Mouse (Mus musculus) neural tube, embryonic 15.5 days (tissue): ENCODE results near the gene Sntg2. TPM values are rescaled to one million over a fixed set of nuclear protein-coding genes. Genes with fewer than 3 reads are reported as not detected.

ENCODE experiments used
- ATAC-seq: fragments of 200-750 bp; cut with Nextera tagmentation; 2 replicates; pipeline ENCODE4 v1.8.0; 2017; ENCODE audit warnings: mild to moderate bottlenecking, moderate TSS enrichment, moderate library complexity; ENCODE audit not compliant: low FRiP score
- H3K27ac ChIP-seq: fragments of 300-500 bp; sonication (generic); replicated peaks from 2 replicates; pipeline ENCODE4 v1.5.1; 2015; ENCODE audit warnings: mild to moderate bottlenecking, inconsistent platforms
- H3K27me3 ChIP-seq: fragments of 300-500 bp; sonication (generic); replicated peaks from 2 replicates; pipeline ENCODE4 v1.6.1; 2015; ENCODE audit warnings: inconsistent platforms
- H3K36me3 ChIP-seq: fragments of 300-500 bp; sonication (generic); 2 replicates; pipeline ENCODE4 v1.6.1; 2015; ENCODE audit warnings: inconsistent platforms
- H3K4me1 ChIP-seq: fragments of 300-500 bp; sonication (generic); 2 replicates; pipeline ENCODE4 v1.6.1; 2015; ENCODE audit warnings: inconsistent platforms
- H3K4me2 ChIP-seq: fragments of 300-500 bp; sonication (generic); 2 replicates; pipeline ENCODE4 v1.6.1; 2015; ENCODE audit warnings: inconsistent platforms, mild to moderate bottlenecking, moderate library complexity
- H3K4me3 ChIP-seq: fragments of 300-500 bp; sonication (generic); replicated peaks from 2 replicates; pipeline ENCODE4 v1.5.1; 2015; ENCODE audit warnings: mild to moderate bottlenecking, inconsistent platforms
- H3K9ac ChIP-seq: fragments of 300-500 bp; sonication (generic); replicated peaks from 2 replicates; pipeline ENCODE4 v1.6.1; 2015; ENCODE audit warnings: mild to moderate bottlenecking, inconsistent platforms
- H3K9me3 ChIP-seq: fragments of 300-500 bp; sonication (generic); replicated peaks from 2 replicates; pipeline ENCODE4 v1.6.1; 2016; ENCODE audit warnings: inconsistent platforms
- WGBS: fragments of 180-500 bp; shearing (Covaris S2); methylation state at CpG from one replicate; pipeline ENCODE4 v1.1.7; 2015; ENCODE audit warnings: mixed read lengths; 5-methylcytosine and 5-hydroxymethylcytosine counted together
- polyA plus RNA-seq: library from polyadenylated mRNA; unstranded; fragments of >200 nt; fragmentation: Nextera tagmentation; extraction: Ambion mirVana; gene quantifications from 2 replicates; pipeline ENCODE4 v1.2.1, GENCODE M21; 2015

Gene Sntg2
- polyA plus RNA-seq, 1 experiment from 2014 or later, result 5.3 TPM

DNA sequence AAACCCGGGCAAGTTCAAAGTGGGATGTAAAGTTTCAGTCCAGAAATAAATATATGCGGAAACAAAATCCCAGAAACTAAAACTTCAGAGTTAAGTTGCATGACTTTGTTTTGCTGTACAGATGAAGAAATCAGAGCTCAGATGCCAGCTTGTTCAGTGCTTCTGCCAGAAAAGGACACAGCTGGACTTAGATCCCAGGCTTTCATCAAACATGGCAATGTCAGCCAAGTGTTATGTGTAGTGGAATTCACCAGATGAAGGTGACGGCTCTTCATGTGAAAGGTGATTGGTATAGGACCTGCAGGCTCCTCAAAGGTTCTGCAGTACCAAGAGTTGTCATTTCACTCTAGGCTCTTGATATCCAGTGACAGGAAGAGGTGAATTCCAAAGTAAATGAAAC, 132.3 kb downstream of the Sntg2 start:
- 89% methylated on average over 3 of the region's 3 CpGs for WGBS

DNA sequence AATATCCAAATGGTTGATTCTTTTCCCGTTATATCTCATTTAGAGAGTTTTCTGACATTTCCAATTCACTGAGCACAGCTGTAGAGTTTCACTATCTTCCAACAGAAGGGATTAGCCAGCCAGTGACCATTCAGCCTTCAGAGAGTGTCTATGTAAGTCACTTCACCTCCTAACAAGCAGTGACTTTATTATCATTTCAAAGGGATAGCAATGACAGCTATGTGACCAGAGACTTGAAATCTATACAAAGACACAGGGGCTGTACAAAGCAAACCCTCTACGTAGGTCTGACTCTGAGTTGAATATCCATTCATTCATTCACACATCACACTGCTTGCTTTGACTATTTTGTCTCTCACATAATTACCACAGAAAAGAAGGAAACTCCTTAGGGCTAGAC, 138.2 kb downstream of the Sntg2 start:
- H3K9me3 ChIP-seq, result no peaks in the 10 kb centered on the region
- no peak overlapping the region for H3K4me2 ChIP-seq
- H3K4me1 ChIP-seq, result no peaks in the 10 kb centered on the region
- 56% methylated on average over 2 of the region's 2 CpGs for WGBS
- no peak overlapping the region for H3K4me3 ChIP-seq
- H3K36me3 ChIP-seq, result no peaks in the 10 kb centered on the region
- no peak overlapping the region for H3K27ac ChIP-seq
- no peak overlapping the region for H3K9ac ChIP-seq
- no peaks in the 10 kb centered on the region for H3K27me3 ChIP-seq
- ATAC-seq, result no peak

More for the DNA sequence above, 132.3 kb downstream of the Sntg2 start:
- H3K4me3 ChIP-seq, result no peak overlapping the region
- no peak overlapping the region for H3K27ac ChIP-seq
- no peak overlapping the region for H3K9ac ChIP-seq
- H3K9me3 ChIP-seq, result no peaks in the 10 kb centered on the region
- H3K27me3 ChIP-seq, result no peaks in the 10 kb centered on the region
- H3K4me1 ChIP-seq, result no peaks in the 10 kb centered on the region
- ATAC-seq, result no peak
- H3K36me3 ChIP-seq, result no peaks in the 10 kb centered on the region
- H3K4me2 ChIP-seq, result no peak overlapping the region

DNA sequence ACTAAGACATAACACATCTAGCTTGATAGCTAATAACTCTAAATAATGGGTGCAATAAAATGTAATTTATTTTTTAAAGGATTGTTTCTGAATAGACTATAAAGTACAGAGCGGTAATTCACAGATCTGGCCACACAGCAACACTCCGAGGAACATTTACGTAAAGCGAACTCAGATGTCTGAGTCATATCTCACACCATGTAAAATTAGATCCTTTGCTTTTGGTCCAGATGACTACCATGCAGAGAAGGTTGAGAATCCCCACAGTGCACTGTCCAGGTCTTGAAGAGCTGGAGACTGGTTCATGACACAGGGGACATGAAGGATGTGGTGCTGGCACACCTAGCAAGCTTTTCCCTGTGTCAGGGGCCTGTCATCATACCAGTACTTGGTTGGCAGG, 145.2 kb downstream of the Sntg2 start:
- ATAC-seq, result no peak
- WGBS, result 82% methylated on average over 4 of the region's 4 CpGs
- Histone ChIP-seq H3K4me2 (no peak overlapping the region), H3K27me3 (no peaks in the 10 kb centered on the region), H3K9me3 (no peaks in the 10 kb centered on the region), H3K4me3 (no peak overlapping the region), H3K27ac (no peak overlapping the region), H3K36me3 (no peaks in the 10 kb centered on the region), H3K4me1 (no peaks in the 10 kb centered on the region; the same call in 1 of the 2 replicates), H3K9ac (no peak overlapping the region)

DNA sequence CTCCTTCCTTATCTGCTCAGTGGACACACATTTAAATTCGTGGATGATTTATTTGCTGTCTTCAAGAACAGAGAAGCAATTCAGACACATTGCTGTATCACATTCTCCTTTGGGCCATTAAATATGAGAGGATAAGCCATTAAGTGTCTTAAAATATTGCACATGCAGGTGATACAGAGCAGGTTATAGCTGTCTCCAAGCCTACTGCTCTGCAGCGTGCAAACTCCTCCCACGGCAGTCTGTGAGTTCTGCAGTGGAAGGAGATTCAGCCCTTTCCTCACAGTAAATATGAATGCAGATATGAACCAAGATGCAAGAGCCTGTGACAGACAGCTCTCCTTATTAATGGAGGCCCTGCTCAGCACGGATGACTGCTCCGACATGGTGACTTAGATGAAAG, 146.9 kb downstream of the Sntg2 start:
- Histone ChIP-seq H3K9me3 (no peaks in the 10 kb centered on the region), H3K4me2 (no peak overlapping the region), H3K4me1 (no peaks in the 10 kb centered on the region; the same call in 1 of the 2 replicates), H3K4me3 (no peak overlapping the region), H3K27me3 (no peaks in the 10 kb centered on the region), H3K9ac (no peak overlapping the region), H3K27ac (no peak overlapping the region), H3K36me3 (no peaks in the 10 kb centered on the region)
- WGBS, result 71% methylated on average over 5 of the region's 5 CpGs
- peak; percentile 71 for ATAC-seq

DNA sequence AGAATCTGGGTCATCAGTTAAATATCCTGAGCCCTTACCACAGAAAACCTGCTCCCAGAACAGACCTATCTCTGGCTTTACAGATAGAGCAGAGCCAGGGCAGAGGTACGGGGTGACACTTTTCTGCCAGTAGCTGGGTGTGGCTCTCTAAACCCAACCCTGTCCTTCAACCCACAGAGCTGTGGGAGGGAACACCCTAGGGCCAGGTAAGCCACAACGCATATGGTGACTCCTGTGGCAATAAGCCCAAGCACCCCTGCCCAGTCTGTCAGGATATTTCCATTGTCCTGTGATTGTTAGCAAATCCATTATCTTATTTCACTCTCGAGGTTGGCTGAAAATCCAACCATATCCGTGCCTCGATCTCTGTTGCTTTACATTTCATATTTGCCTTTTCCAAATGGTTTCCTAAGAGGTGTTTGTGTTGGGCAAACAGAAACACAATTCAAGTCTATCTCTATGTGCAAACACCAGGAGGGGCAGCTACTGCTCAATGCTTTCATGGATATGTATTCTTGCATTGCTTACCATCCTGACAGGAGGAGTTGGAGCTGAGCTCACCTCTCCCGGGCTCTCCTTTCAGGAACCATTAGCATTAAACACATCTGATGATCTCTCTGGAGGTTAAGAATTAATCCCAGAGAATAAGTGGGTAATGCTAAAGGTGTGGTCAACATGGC, 156.3 kb downstream of the Sntg2 start:
- no peak overlapping the region for H3K27ac ChIP-seq
- no peak for ATAC-seq
- WGBS, result 90% methylated on average over 6 of the region's 6 CpGs
- no peak overlapping the region for H3K4me3 ChIP-seq
- H3K4me2 ChIP-seq, result no peak overlapping the region
- H3K27me3 ChIP-seq, result no peaks in the 10 kb centered on the region
- H3K9me3 ChIP-seq, result no peaks in the 10 kb centered on the region
- H3K9ac ChIP-seq, result no peak overlapping the region
- H3K36me3 ChIP-seq, result no peaks in the 10 kb centered on the region
- no peaks in the 10 kb centered on the region for H3K4me1 ChIP-seq

DNA sequence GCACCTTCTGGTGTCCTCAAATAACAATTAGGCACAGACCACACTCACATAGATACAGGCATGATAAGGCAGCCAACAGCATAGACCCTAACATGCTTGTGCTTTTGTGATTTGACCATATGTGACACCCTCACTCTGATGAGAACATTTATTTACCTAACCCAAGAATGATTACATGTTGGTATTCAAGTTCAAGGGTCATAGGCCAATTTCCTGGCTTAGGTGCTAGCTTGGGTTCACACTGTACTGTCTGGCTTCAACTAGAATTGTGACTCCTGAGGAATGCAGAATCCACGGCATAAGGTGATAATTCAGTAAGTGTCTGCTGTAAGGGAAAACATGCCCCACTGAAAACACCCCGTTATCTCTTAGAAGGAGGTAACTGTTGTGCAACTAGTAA, 158.4 kb downstream of the Sntg2 start:
- H3K27me3 ChIP-seq, result no peaks in the 10 kb centered on the region
- WGBS, result 84% methylated on average over 2 of the region's 2 CpGs
- H3K9ac ChIP-seq, result no peak overlapping the region
- no peaks in the 10 kb centered on the region for H3K4me1 ChIP-seq
- H3K36me3 ChIP-seq, result no peaks in the 10 kb centered on the region
- H3K4me3 ChIP-seq, result no peak overlapping the region
- H3K4me2 ChIP-seq, result no peak overlapping the region
- no peak overlapping the region for H3K27ac ChIP-seq
- ATAC-seq, result no peak
- no peaks in the 10 kb centered on the region for H3K9me3 ChIP-seq

DNA sequence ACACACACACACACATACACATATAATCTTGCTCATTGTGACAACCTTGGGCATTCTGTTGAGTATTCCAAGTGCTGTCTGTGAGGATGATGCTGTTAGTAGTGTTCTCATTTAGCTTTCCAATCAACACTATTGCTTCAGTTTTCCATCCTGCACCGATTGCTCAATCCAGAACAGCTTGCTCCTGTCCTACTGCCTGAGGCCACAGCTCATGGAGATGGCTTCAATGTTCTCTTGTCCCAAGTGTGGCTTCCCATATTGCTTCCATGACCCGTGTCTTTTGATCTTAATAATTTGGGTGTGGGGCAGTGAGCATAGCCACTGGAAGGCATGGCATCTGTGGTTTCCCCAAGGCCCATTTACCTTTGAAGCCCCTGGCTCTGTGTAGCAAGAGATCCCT, 162.8 kb downstream of the Sntg2 start:
- no peaks in the 10 kb centered on the region for H3K4me1 ChIP-seq
- no peak for ATAC-seq
- 93% methylated on average over 2 of the region's 2 CpGs for WGBS

DNA sequence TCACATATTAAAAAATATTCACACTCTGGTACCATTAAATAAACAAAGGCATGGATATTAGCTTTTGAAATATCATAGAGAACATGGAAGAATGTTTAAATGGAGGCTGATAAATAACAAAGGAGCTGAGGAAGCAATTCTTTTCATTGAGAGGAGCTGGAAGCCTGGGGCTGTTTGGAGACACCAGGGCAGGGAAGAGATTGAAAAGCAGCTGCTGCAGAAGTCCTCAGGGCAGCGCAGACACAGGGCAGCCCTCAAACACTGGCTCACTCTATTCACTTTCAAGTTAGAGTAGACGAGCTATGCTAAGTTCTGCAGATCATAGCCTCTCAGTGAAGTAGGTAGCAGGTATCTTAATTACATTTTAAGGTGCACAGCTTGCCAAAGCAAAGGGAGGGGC, 164.6 kb downstream of the Sntg2 start:
- 56% methylated on average over 2 of the region's 2 CpGs for WGBS
- no peak overlapping the region for H3K4me3 ChIP-seq
- no peaks in the 10 kb centered on the region for H3K9me3 ChIP-seq
- H3K4me2 ChIP-seq, result no peak overlapping the region
- H3K27me3 ChIP-seq, result no peaks in the 10 kb centered on the region
- ATAC-seq, result no peak
- no peak overlapping the region for H3K27ac ChIP-seq
- no peaks in the 10 kb centered on the region for H3K36me3 ChIP-seq
- no peak overlapping the region for H3K9ac ChIP-seq
- no peaks in the 10 kb centered on the region for H3K4me1 ChIP-seq

More for the DNA sequence above, 162.8 kb downstream of the Sntg2 start:
- Histone ChIP-seq H3K4me2 (no peak overlapping the region), H3K27me3 (no peaks in the 10 kb centered on the region), H3K4me3 (no peak overlapping the region), H3K9ac (no peak overlapping the region), H3K9me3 (no peaks in the 10 kb centered on the region), H3K27ac (no peak overlapping the region), H3K36me3 (no peaks in the 10 kb centered on the region)

DNA sequence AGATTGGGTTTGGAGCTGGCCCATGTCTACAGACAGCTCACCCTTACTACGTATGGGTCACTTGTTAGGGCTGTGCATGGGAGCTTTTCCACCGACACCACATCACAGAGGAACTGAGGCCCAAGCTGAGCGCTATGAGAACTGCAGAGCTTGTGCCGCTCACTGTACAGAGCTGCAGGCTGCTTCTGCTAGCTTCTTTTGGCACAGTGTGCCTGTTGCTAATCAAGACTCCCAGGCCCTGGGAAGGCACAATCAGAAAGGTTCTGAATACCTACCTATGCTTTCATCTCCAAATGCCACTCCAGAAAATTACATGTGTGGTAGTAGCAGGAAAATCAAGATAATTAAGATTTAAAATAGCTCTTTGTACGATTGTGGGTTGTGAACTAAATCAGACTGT, 165.1 kb downstream of the Sntg2 start:
- Histone ChIP-seq H3K9me3 (no peaks in the 10 kb centered on the region), H3K27me3 (no peaks in the 10 kb centered on the region), H3K36me3 (no peaks in the 10 kb centered on the region), H3K4me3 (no peak overlapping the region), H3K4me1 (no peaks in the 10 kb centered on the region), H3K9ac (no peak overlapping the region), H3K27ac (no peak overlapping the region), H3K4me2 (no peak overlapping the region)
- ATAC-seq, result no peak
- 82% methylated on average over 5 of the region's 5 CpGs for WGBS

DNA sequence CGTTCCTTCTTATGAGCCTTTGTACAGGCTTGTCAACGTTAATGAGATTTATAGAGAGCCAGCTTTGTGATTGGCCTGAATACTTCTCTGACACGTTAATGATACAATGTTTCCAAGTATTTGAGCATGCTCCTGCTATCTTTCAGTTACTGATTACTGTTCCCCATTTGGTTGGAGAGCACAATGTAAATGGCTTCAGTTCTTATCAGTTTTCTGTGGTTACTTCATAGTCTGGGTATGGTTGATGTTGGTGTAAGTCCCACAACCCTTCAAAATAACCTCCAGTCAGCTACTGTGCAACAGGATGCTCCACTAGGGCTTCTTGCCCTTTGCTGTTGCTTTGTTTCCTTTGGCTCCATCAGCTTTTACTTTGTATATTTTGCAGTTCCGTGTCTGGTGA, 168.7 kb downstream of the Sntg2 start:
- Histone ChIP-seq H3K4me3 (no peak overlapping the region), H3K4me2 (no peak overlapping the region), H3K9ac (no peak overlapping the region), H3K36me3 (no peaks in the 10 kb centered on the region), H3K27ac (no peak overlapping the region), H3K4me1 (no peaks in the 10 kb centered on the region), H3K27me3 (no peaks in the 10 kb centered on the region; the same call in 1 of the 2 replicates), H3K9me3 (no peaks in the 10 kb centered on the region)
- 56% methylated on average over 4 of the region's 4 CpGs for WGBS
- no peak for ATAC-seq

DNA sequence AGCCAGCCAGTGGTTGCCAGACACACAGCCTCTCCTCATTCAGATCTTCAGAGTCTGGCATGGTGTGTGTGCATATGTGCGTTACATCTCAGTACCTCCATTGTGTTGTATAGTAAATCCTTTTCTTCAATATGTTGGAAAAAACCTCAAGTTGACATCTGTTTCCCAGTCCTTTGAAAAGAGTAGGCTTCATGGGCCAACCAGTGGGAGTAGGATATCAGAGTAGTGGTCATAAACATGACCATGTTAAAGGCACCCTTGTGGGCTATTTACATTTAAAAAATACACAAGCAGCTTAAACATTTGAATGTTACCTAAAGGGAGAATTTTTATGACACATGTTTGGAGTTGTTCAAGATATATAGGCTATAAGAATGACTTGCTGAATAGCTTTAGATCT, 170.4 kb downstream of the Sntg2 start:
- Histone ChIP-seq H3K36me3 (no peaks in the 10 kb centered on the region), H3K4me3 (no peak overlapping the region), H3K9ac (no peak overlapping the region), H3K27ac (no peak overlapping the region), H3K9me3 (no peaks in the 10 kb centered on the region), H3K4me1 (no peaks in the 10 kb centered on the region), H3K27me3 (peaks cover 4% of the 10 kb centered on the region; the same call in 1 of the 2 replicates), H3K4me2 (no peak overlapping the region)
- WGBS, result 88% methylated on average over 1 of the region's 1 CpGs
- no peak for ATAC-seq

DNA sequence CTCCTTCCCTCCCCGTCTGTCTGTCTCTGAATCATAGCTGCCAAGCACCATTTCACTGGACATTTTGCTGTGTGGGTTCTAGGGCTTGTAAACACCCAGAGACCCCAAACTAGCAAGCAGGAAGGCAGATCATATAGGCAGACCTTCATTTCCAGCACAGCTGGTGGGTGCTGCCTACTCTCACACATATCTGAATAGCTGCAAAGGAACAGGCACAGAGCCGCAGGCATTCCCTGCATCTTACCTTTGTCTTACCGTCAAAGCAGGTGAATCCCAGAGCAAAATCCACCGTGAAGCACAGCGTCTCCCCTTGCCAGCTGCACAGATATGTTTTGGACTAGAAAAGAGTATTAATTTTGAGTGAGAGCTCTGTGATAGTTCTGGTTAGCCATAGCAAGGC, 172.1 kb downstream of the Sntg2 start:
- WGBS, result 84% methylated on average over 5 of the region's 5 CpGs
- no peak for ATAC-seq
- H3K4me2 ChIP-seq, result no peak overlapping the region
- H3K27me3 ChIP-seq, result peaks cover 4% of the 10 kb centered on the region; the same call in 1 of the 2 replicates
- H3K9ac ChIP-seq, result no peak overlapping the region
- H3K9me3 ChIP-seq, result no peaks in the 10 kb centered on the region
- H3K4me1 ChIP-seq, result no peaks in the 10 kb centered on the region
- no peak overlapping the region for H3K4me3 ChIP-seq
- H3K36me3 ChIP-seq, result no peaks in the 10 kb centered on the region
- no peak overlapping the region for H3K27ac ChIP-seq
